Mouse (Mus musculus) olfactory bulb, adult 2 months (tissue): ENCODE measurements at regions not wholly inside any gene's neighbourhood (a gene's known extent, or its start where the extent isn't known, plus 50 kb on each side); places are given as distances from the start of the nearest gene placed in this dataset.

ENCODE experiments used
- CTCF ChIP-seq: fragments of 200-500 bp; IDR thresholded peaks from 2 replicates; pipeline ENCODE4 v1.5.1; 2012; ENCODE audit warnings: low read depth, mild to moderate bottlenecking, low read length, moderate library complexity; ENCODE audit not compliant: insufficient read depth
- POLR2A ChIP-seq: fragments of 200-500 bp; IDR thresholded peaks from 2 replicates; pipeline ENCODE4 v1.6.1; 2012; ENCODE audit warnings: mild to moderate bottlenecking, low read depth, low read length, moderate library complexity; ENCODE audit not compliant: insufficient read depth

DNA sequence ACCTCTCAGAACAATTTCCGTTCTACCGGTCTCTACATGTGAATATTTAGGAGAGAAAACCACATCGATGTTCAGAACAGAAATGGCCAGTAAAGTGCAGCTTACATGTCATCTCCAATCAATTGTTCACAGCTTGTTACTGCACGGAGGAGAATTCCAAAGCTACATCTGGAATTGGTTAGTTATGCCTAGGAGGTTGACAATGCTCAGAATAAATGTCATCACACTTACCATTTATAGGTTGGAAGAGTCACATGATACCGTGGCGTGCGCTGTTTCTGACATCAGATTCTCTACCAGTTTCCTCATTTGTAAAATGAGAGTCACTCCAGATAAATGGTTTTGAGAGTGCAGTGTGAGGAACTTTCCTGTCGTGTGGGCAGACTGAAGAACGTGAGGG, 151.2 kb downstream of the Galc start:
- TF ChIP-seq CTCF (no peak), POLR2A (no peak)
